Mouse (Mus musculus) monocyte, adult 2 months (primary cell): ENCODE measurements around the gene Pcbp3.

ENCODE experiments used
- DNase-seq, 2 experiments: peaks; one replicate each; pipeline ENCODE4 v3.0.0; 2022; ENCODE audit warnings: low spot score in 2 of 2, low read depth in 1 of 2

Pcbp3 gene

GRCm38 (mm10) chr10:76857879-76858278 lies 103.8 kb downstream of the Pcbp3 start:
- DNase-seq, result no peak

DNA sequence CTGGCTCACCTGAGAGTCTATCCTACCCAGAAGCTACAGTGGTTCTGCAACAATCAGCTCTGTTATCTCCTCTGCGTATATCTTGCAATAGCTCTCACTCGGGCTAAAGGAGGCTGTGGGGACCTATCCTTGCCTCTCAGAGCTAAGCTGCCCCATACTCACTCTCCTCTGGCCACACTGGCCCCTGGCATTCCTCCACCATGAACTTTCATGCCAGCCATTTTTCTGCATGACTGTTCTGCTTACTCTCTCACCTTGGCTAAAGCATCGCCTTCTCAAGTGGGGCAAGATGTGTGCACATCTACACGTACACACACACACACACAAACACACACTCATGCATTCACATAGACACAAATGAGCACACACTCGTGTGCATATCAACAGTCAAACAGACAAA lies 115.2 kb downstream of the Pcbp3 start:
- no peak for DNase-seq

DNA sequence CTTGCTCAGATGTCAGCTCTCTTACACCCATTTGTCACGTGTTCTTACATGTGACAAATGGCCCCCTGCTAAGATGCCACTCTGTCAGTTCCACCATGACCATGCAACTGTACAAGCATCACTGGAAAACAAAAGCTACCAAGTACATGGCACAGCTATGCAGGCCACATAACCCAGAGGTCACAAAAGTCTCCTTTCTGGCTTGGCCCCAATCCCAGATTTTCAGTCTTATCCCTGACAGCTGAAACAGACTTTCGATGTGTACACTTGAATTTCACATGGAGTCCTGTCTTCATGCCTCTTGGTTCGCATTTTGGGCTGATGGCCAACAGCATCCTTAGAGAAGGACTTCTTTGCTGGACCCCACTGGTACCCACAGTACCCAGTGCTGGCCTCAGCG lies 116.8 kb downstream of the Pcbp3 start:
- no peak for DNase-seq

GRCm38 (mm10) chr10:76844365-76844764 lies 117.3 kb downstream of the Pcbp3 start:
- DNase-seq, result no peak

DNA sequence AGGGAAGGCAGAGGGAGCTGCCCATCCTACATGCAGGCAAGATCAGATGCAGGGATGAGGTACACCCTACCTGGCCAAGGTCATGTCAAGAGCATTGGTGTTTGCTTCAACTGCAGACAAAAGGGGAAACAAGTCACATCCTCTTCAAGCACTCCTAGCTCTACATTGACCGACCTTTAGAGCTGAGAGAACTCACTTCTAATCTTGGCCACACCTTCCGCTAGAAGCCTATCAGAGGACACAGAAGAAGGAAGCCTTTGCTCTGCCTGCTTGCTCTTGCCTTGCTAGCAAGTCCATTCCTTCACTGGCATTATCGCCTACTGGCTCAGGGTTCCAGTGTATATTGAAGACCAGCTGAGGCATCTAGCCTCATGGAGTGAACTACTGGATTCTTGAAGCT lies 119.6 kb downstream of the Pcbp3 start:
- DNase-seq, result no peak

DNA sequence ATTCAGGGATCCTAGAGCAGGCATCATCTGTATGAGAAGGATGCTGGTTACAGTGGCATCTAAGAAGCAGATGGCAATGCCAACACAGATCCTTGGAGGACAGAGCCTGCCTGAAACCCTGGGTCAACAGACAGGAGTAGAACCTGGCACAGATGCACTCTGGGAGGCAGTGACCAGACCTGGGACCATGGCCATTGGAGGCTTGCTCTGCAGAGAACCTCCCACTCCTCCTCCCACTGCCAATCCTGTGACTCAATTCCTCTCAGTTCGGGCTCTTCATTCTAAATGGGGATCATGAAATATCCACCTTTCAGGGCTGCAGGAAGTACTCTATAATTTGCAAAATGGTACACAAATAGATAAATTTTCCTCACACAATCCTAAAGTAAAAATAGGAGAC lies 120.5 kb downstream of the Pcbp3 start:
- DNase-seq, result no peak

DNA sequence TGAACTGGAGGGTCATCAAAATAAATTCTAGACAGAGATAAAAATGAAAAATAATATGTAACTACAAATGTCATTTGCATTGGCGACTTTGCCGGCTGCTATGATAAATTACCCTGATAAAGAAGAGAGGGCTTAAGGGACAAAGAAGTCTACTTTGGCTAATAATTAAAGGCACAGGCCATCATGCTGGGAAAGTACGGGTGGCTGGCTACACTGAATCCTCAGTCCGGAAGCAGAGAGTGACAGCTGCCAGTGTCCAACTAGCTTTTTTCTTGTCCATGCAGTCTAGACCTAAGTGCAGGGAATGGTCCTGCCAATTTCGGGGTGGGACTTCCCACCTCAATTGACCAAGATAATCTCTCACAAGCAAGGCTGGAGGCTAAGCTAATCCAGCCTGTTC lies 121.1 kb downstream of the Pcbp3 start:
- no peak for DNase-seq

DNA sequence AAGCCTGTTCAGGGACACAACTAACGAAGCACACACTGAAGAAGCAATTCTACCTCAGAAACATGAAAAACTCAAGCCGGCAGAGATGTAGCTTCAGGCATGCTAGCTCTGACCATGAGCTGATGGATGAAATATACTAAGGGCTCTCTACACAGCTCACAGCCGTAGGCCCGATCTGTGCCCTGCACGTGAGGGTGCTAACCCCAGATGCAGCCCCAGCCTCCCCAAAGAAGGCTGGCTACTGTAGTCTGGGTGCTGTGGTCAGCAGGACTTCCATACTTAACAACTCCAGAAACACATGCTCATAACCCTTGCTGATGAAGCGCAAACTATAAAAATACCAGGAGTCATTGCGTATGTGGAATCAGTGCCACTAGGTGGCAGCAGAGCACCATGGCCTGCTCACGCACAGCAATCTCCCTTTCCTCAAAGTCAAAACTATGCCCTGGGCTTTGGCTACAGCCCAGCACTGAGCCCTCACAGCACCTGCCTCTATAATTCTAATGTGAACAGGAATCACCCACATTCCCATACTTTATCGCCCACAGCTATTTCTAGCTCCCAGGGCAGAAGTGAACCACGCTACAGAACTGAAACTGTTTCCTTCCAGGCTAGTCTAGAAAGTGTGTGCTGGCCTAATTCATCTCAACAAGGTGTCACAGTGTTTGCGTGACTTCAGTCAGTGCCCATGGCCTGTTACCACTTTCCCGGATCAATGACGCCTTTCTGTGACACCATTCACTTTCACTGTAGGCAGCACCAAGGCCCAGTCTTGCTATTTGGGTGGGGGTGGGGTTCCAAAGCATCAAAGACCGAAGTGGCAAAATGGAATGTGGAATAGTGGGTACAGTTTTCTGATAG lies 126.0 kb downstream of the Pcbp3 start:
- DNase-seq, result peak in 1 of 2 experiments; percentile 6

GRCm38 (mm10) chr10:76832841-76833240 lies 128.8 kb downstream of the Pcbp3 start:
- no peak for DNase-seq

- no peak for DNase-seq
Measured at GRCm38 (mm10) chr10:76831915-76832314, 129.8 kb downstream of the Pcbp3 start.

DNA sequence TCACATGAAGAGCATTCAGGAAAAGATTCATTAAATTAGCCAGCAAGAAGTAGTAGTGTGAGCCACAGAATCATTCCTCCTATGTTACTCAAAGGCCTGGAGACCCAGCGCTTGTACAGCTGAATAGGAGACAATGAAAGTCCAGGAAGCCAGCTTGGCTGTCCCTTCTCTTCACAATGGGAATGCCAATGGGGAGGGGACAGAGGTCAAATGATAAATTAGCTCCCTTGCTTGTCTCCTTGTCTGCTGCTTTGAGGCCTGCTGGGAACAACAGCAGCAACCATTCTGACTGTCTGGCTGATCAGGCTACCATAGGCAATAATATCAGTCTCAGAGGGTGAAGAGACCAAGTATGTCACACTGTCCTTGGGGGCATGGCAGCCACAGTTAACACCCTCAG lies 130.5 kb downstream of the Pcbp3 start:
- DNase-seq, result no peak

- no peak for DNase-seq
Measured at GRCm38 (mm10) chr10:76828936-76829335, 132.8 kb downstream of the Pcbp3 start.

- DNase-seq, result no peak
Measured at GRCm38 (mm10) chr10:76822698-76823097, 139.0 kb downstream of the Pcbp3 start.

DNA sequence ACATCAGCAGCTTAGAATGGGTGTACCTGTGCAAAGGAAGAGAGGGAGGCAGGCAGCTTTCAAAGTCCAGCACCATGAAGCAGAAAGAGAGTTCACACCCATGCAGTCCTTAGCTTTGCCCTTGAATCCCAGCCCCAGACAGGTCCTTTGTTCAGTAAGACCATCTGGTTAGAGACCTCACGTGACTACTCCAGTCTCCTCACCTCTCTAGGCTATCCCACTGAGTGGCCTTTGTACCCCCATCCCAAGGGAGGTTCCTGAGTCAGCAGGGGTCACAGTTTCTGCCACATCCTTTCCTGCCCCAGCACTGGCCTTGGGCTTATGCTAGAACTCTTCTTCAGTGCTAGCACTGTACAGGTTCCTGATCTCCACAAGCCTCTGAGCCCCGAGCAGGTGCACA lies 142.4 kb downstream of the Pcbp3 start:
- no peak for DNase-seq

GRCm38 (mm10) chr10:76818337-76818736 lies 143.3 kb downstream of the Pcbp3 start:
- no peak for DNase-seq

GRCm38 (mm10) chr10:76816930-76817329 lies 144.8 kb downstream of the Pcbp3 start:
- DNase-seq, result no peak

DNA sequence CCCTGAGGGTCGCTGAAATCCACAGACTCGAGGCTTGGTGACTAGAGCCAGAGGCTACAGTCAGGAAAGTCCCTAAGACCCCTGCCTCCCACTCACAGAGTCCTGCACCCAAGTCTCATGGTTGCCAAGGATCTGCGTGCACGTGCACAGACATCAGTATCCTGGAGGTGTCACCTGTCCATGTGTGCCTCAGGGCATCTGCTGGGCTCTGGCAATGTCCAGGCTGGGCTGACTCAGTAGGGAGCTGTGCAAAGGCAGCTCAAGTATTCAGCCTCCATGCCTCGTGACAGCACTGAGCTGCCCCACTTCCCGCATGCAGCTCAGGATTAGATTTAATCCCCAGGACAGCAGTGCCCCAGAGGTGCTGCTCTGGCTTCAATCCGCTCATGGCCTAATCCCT lies 145.3 kb downstream of the Pcbp3 start:
- no peak for DNase-seq

DNA sequence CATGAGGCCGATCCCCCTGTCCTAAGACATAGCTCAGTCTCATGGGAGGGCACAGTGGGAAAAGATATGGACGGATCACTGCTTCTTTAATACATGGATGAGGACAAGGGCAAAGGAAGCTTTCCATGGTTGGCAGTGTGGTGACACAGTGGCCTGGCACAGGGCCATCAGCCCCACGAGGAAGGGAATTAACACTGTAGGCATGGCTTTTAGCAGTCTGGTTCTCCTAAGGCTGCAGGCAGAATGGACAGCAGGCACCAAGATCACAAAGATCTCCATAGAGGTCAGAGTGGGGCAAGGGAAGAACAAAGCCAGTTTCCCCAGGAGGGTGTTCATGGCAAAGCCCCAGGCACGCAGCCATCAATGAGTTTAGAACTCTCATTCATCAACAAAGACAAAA lies 146.2 kb downstream of the Pcbp3 start:
- DNase-seq, result no peak

DNA sequence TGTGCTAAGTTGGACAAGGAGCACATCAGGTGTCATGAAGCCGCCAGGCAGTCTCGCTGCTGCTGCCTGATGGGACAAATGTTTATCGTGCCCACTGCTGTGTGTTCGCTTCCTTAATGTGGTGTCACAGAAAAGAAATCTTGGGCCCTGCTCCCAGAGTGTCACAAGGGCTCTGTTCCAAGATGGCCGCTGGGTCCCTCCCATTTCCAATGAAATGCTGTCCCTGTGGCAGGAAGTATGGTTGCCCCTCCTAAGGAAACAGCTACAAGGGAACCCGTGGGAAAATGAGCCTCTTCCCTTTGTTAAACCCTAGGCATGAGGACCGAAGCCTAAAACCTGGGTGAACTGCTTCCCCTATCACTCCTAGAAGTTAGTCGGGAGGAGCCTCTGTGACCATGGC lies 146.9 kb downstream of the Pcbp3 start:
- DNase-seq, result no peak

- no peak for DNase-seq
Measured at GRCm38 (mm10) chr10:76809916-76810660, 151.6 kb downstream of the Pcbp3 start.

DNA sequence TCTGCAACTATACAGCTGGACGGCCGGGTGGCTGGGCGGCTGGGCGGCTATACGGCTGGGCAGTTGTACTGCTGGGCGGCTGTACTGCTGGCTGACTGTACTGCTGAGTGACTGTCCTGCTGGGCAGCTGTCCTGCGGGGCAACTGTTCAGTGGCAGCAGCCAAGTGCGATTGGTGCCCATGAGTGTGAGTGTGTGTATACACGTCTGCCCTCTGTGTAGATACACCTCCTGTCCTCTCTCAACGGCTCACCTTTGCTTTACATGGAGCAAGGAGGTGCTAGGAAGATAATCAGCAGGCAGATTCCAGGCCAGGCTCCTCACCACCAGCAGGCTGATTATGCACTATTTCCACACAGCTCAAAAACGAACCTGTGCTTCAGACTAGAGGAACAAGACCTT lies 152.2 kb downstream of the Pcbp3 start:
- no peak for DNase-seq
